Mouse (Mus musculus) kidney, postnatal 0 days (tissue): ENCODE results near the gene Unc119. TPM values are rescaled to one million over a fixed set of nuclear protein-coding genes. Genes with fewer than 3 reads are reported as not detected.

ENCODE experiments used
- ATAC-seq: fragments of 200-750 bp; cut with Nextera tagmentation; replicated peaks from 2 replicates; pipeline ENCODE4 v1.8.0; 2017; ENCODE audit warnings: low read depth, moderate number of reproducible peaks, moderate TSS enrichment, moderate library complexity; ENCODE audit not compliant: low FRiP score
- DNase-seq: peaks from one replicate; pipeline ENCODE4 v3.0.0-alpha.2; 2016; ENCODE audit warnings: low spot score
- H3K27ac ChIP-seq: fragments of 300-500 bp; sonication (generic); 2 replicates; pipeline ENCODE4 v1.5.1; 2014; ENCODE audit warnings: mild to moderate bottlenecking
- H3K27me3 ChIP-seq: fragments of 300-500 bp; sonication (generic); 2 replicates; pipeline ENCODE4 v1.6.1; 2014; ENCODE audit warnings: low read length, mixed read lengths; ENCODE audit not compliant: insufficient read depth
- H3K36me3 ChIP-seq: fragments of 300-500 bp; sonication (generic); 2 replicates; pipeline ENCODE4 v1.6.1; 2014; ENCODE audit warnings: low read length, mixed read lengths; ENCODE audit not compliant: insufficient read depth
- H3K4me1 ChIP-seq: fragments of 300-500 bp; sonication (generic); replicated peaks from 2 replicates; pipeline ENCODE4 v1.6.1; 2014; ENCODE audit warnings: antibody characterized with exemption, low read length, mixed read lengths; ENCODE audit not compliant: insufficient read depth
- H3K4me2 ChIP-seq: fragments of 300-500 bp; sonication (generic); 2 replicates; pipeline ENCODE4 v1.6.1; 2014; ENCODE audit warnings: mild to moderate bottlenecking, low read length, moderate library complexity, mixed read lengths
- H3K4me3 ChIP-seq: fragments of 300-500 bp; sonication (generic); replicated peaks from 2 replicates; pipeline ENCODE4 v1.5.1; 2014; ENCODE audit warnings: low read depth, low read length
- H3K9ac ChIP-seq: fragments of 300-500 bp; sonication (generic); 2 replicates; pipeline ENCODE4 v1.6.1; 2014; ENCODE audit warnings: low read depth, low read length
- H3K9me3 ChIP-seq: fragments of 300-500 bp; sonication (generic); replicated peaks from 2 replicates; pipeline ENCODE4 v1.6.1; 2016; ENCODE audit warnings: low read length, inconsistent platforms, mixed read lengths
- CTCF ChIP-seq: IDR thresholded peaks from 2 replicates; pipeline ENCODE4 v1.5.1; 2016; ENCODE audit warnings: antibody characterized with exemption, low read depth, mild to moderate bottlenecking, moderate library complexity
- WGBS: fragments of 180-500 bp; shearing (Covaris S2); extraction: QIAGEN DNeasy Blood & Tissue Kit; methylation state at CpG from one replicate; pipeline ENCODE4 v1.1.7; 2014; 5-methylcytosine and 5-hydroxymethylcytosine counted together
- polyA plus RNA-seq: library from polyadenylated mRNA; unstranded; fragments of >200 nt; fragmentation: Nextera tagmentation; extraction: Ambion mirVana; gene quantifications from 2 replicates; pipeline ENCODE4 v1.2.1, GENCODE M21; 2015

Gene Unc119
- polyA plus RNA-seq, 1 experiment from 2014 or later: 30.4 TPM

GRCm38 (mm10) chr11:78392728-78393127, 49.4 kb downstream of the Unc119 start:
- WGBS: 67% methylated on average over 3 of the region's 3 CpGs
- Histone ChIP-seq H3K27ac (no peak overlapping the region), H3K4me1 (no peaks in the 10 kb centered on the region), H3K4me2 (no peak overlapping the region), H3K9ac (no peak overlapping the region), H3K27me3 (no peaks in the 10 kb centered on the region), H3K4me3 (no peak overlapping the region), H3K9me3 (no peaks in the 10 kb centered on the region), H3K36me3 (no peaks in the 10 kb centered on the region)
- no peak for DNase-seq
- no peak for ATAC-seq
- no peak for TF ChIP-seq CTCF

GRCm38 (mm10) chr11:78396950-78397349, 53.7 kb downstream of the Unc119 start:
- no peak overlapping the region for H3K9ac ChIP-seq
- peak overlapping the region; percentile 60; the same call in 1 of the 2 replicates for H3K27ac ChIP-seq
- no peaks in the 10 kb centered on the region for H3K27me3 ChIP-seq
- ATAC-seq (no peak), DNase-seq (no peak)
- H3K4me1 ChIP-seq: no peaks in the 10 kb centered on the region
- no peak for TF ChIP-seq CTCF
- 32% methylated on average over 11 of the region's 11 CpGs for WGBS
- H3K4me2 ChIP-seq: no peak overlapping the region
- no peaks in the 10 kb centered on the region for H3K9me3 ChIP-seq
- no peak overlapping the region for H3K4me3 ChIP-seq
- no peaks in the 10 kb centered on the region for H3K36me3 ChIP-seq

- DNase-seq: peak; percentile 90
- Histone ChIP-seq H3K4me3 (no peak overlapping the region), H3K9ac (no peak overlapping the region), H3K27ac (peak overlapping the region; percentile 60; the same call in 1 of the 2 replicates), H3K36me3 (no peaks in the 10 kb centered on the region), H3K9me3 (no peaks in the 10 kb centered on the region), H3K4me2 (no peak overlapping the region), H3K27me3 (no peaks in the 10 kb centered on the region), H3K4me1 (no peaks in the 10 kb centered on the region)
- 16% methylated on average over 18 of the region's 18 CpGs for WGBS
- peak; percentile 37; the same call in 1 of the 2 replicates for ATAC-seq
- peak; percentile 87 for TF ChIP-seq CTCF
Observed at GRCm38 (mm10) chr11:78397397-78397796, 54.1 kb downstream of the Unc119 start.

- Histone ChIP-seq H3K4me3 (no peak overlapping the region), H3K27ac (no peak overlapping the region), H3K27me3 (no peaks in the 10 kb centered on the region), H3K36me3 (no peaks in the 10 kb centered on the region), H3K4me1 (no peaks in the 10 kb centered on the region), H3K9ac (no peak overlapping the region), H3K4me2 (no peak overlapping the region), H3K9me3 (no peaks in the 10 kb centered on the region)
- no peak for ATAC-seq
- no peak for DNase-seq
- TF ChIP-seq CTCF: no peak
- WGBS: 59% methylated on average over 6 of the region's 6 CpGs
Observed at GRCm38 (mm10) chr11:78398212-78398611, 54.9 kb downstream of the Unc119 start.

Other genes with a start within 250 kb of the Unc119 start
- 13.3 and 13.8 TPM in 2 replicates for gene Fam222b, start 248.8 kb upstream of the Unc119 start, polyA plus RNA-seq
- gene Traf4, start 177.9 kb upstream of the Unc119 start, polyA plus RNA-seq: 79.2 and 79.6 TPM in 2 replicates
- 18.2 and 19.9 TPM in 2 replicates for gene Nek8, start 166.8 kb upstream of the Unc119 start, polyA plus RNA-seq
- 43.4 and 46.6 TPM in 2 replicates for gene Tlcd1, start 166.8 kb upstream of the Unc119 start, polyA plus RNA-seq
- gene Rpl23a, start 159.9 kb upstream of the Unc119 start, polyA plus RNA-seq: 1,409 and 1,636 TPM in 2 replicates
- 129 and 131 TPM in 2 replicates for gene Rab34, start 155.1 kb upstream of the Unc119 start, polyA plus RNA-seq
- 3.1 and 3.2 TPM in 2 replicates for gene Proca1, start 150.1 kb upstream of the Unc119 start, polyA plus RNA-seq
- 104 and 106 TPM in 2 replicates for gene Sdf2, start 97.7 kb upstream of the Unc119 start, polyA plus RNA-seq
- gene Supt6, start 97.5 kb upstream of the Unc119 start, polyA plus RNA-seq: 14.4 and 16.8 TPM in 2 replicates
- gene 2610507B11Rik, start 81.7 kb upstream of the Unc119 start, polyA plus RNA-seq: 96.3 and 98.2 TPM in 2 replicates
- gene BC030499, start 52.6 kb upstream of the Unc119 start, polyA plus RNA-seq: 0.17 TPM in 1 of 2 replicates, not detected in the other
- 12.4 and 14.8 TPM in 2 replicates for gene Spag5, start 42.0 kb upstream of the Unc119 start, polyA plus RNA-seq
- 12.5 and 13.0 TPM in 2 replicates for gene Aldoc, start 20.5 kb upstream of the Unc119 start, polyA plus RNA-seq
- gene Pigs, start 15.1 kb upstream of the Unc119 start, polyA plus RNA-seq: 67.5 and 74.9 TPM in 2 replicates
- not detected in 2 replicates for gene Foxn1, start 43.1 kb downstream of the Unc119 start, polyA plus RNA-seq
- 6.5 and 6.6 TPM in 2 replicates for gene Slc13a2, start 78.7 kb downstream of the Unc119 start, polyA plus RNA-seq
- 21.7 and 23.4 TPM in 2 replicates for gene Slc46a1, start 122.2 kb downstream of the Unc119 start, polyA plus RNA-seq
- gene Sarm1, start 154.3 kb downstream of the Unc119 start, polyA plus RNA-seq: 0.55 and 1.1 TPM in 2 replicates
- 0.70 and 1.7 TPM in 2 replicates for gene Vtn, start 155.6 kb downstream of the Unc119 start, polyA plus RNA-seq
- not detected in 2 replicates for gene Sebox, start 160.0 kb downstream of the Unc119 start, polyA plus RNA-seq
- gene Tmem199, start 168.7 kb downstream of the Unc119 start, polyA plus RNA-seq: 56.0 and 58.9 TPM in 2 replicates
- gene Poldip2, start 168.7 kb downstream of the Unc119 start, polyA plus RNA-seq: 173 and 191 TPM in 2 replicates
- 59.8 and 66.5 TPM in 2 replicates for gene Tnfaip1, start 192.8 kb downstream of the Unc119 start, polyA plus RNA-seq
- gene Ift20, start 192.9 kb downstream of the Unc119 start, polyA plus RNA-seq: 185 and 187 TPM in 2 replicates
- gene Tmem97, start 207.3 kb downstream of the Unc119 start, polyA plus RNA-seq: 61.0 and 65.8 TPM in 2 replicates